Mouse (Mus musculus) urinary bladder, postnatal 36 days (tissue): ENCODE data around the gene Socs4.

Source experiments
- DNase-seq, 2 experiments: peaks; one replicate each; pipeline ENCODE4 v3.0.0; 2022; ENCODE audit warnings: low spot score in 2 of 2, mixed read lengths in 1 of 2

The Socs4 gene

GRCm38 (mm10) chr14:47340231-47340925, 63.6 kb downstream of the Socs4 start:
- no peak for DNase-seq

- no peak for DNase-seq
Observed at GRCm38 (mm10) chr14:47341811-47342291, 65.1 kb downstream of the Socs4 start.
